Mouse (Mus musculus) frontal cortex, postnatal 25 days (tissue): Measurements from ENCODE around the gene Gm45753.
"Not testable (repeated sequence)": the region's sequence is repeated elsewhere in the genome, so short reads cannot be mapped to it uniquely, and the experiment has no call there.

Experiments
- DNase-seq, 2 experiments: peaks; one replicate each; pipeline ENCODE4 v3.0.0; 2022; ENCODE audit warnings: low spot score in 2 of 2

The Gm45753 gene

DNA sequence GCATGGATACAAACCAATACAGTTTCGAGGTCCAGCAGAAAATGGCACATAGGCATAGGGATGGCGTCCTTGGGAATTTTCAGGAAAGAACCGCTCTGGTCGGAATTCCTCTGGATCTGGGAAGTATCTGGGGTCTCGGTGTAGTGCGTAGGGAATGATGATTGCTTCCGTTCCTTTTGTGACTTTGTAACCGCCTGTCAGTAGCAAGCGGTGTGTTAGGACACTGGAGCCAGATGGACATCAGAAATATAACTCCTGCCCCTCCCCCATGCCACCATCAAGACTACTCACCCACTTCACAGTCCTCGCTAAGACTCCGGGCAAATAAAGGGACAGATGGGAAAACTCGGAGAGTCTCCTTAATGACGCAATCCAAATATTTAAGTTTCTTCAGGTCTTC lies at the start of gene Gm45753:
Gm45753 (minus strand) TSS at position 101 of the 400 bp plus-strand sequence.
- DNase-seq, result no peak

DNA sequence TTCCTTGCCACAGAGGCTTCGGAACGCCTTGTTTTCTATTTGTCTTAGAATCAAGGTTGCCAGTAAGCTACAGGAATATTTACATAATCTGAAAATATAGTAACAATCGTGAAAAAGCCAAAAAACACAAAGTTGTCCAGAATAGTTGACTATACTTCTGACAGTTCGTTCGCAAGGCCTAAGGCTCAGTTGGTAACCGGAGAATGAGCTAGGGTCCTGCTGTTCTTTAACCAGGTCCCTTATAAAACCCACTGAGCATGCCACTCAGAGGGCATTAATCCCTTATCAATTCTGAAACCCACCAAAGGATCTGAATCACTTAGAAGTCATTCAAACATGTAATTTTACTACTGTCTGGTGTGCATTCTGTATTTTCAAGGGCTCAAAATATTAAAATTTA lies 47.5 kb upstream of the Gm45753 start:
- no peak for DNase-seq

DNA sequence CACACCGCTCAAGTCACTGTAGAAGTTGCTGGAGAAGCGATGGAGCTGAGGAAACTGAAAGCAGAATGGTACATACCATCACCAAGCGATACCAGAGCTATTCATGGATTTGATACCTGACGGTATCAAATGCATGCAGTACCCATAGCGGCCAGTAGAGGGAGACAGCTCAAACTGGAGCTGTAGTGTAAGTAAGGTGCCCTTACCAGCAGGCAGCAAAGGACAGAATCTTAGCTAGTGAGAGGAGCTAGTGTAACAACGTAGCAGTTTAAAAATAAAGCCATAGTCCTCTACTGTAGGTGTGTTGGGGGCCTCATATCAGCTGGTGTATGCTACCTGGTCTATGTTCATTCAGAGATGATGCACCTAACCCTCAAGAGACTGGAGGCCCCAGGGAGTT lies 36.8 kb upstream of the Gm45753 start:
- peak; percentile 60 to 63 for DNase-seq

DNA sequence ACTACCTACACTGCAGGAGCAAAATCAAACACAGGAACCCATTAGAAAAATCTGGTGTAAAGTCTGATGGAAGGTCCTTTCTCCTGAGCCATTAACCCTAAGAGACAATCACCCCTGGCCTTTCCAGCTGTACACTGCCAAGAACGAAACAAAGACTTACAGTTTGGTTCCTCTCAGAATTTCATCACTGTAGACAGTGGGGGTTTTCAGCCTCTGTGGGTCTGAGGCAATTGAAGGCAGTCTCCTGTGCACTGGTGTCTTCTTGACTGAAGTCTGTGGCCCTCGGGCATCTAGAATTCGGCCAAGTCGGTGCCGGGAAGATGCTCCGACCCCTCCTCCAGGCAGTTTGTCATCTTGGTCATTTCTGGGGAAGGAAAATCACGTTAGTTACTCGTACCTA lies 36.0 kb upstream of the Gm45753 start:
- DNase-seq, result no peak

DNA sequence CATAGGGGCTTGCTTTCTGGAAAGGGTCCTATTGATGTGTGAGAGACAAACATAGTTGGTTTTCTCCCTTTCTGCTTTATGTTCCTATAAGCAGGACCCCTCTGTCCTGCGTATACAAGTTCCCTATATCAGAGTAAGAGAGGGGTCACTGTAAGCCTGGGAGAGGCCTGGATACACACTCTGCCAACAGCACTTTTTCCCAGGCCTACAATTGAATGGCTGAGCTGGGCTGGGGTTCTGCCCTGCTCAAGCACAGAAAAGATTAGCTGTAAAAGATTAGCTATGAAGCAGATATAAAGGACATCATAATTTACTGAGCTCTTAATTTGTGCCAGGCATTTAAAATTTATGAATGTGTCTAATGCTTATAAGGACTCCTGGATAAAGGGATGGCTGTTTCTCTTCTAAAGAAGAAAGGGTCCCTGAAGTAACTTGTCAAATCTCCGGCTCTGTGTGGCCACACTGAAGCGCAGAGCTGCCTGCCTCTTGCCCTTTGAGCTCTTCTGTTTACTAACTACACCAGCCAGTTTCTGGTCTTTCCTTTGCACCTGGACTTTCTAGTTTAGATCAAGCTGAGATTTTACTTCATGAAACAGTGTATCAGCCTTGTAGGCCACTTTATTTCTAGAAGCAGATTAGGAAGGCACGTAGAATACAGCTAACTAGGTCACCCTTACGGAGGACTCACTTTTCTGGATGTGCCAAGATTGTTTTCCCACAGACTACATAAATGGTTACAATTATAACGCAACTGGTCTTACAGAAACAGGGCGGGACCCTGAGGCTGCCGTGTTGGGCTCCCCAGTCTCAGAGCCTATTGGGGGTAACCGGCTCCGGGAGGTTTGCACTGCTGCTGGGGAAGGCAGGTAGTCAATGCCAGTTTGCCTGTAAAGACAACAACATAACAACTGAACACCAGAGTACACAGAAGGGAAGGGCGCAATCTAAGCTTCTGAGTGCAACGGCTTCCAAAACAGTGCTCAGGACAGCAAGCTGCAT lies 33.7 kb upstream of the Gm45753 start:
- DNase-seq, result no peak

DNA sequence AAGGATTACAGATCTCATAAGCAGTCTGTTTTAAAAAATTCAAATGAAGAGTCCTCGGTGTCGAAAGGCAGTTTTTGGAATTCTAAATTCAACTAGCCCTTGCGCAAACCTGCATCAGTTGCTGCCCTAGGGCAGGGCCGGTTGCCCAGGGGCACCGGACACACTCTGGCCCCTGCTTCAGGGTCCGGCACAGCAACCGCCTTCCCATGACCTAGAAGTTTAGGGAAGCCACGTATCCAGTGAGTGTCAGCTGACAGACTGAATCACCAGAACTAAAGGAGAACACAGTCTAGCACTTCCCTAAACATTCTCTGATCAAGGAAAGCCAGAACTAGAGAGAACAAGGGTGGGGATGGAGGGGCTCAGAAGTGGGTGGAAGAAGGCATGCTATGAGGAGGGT lies 25.2 kb upstream of the Gm45753 start:
- no peak for DNase-seq

DNA sequence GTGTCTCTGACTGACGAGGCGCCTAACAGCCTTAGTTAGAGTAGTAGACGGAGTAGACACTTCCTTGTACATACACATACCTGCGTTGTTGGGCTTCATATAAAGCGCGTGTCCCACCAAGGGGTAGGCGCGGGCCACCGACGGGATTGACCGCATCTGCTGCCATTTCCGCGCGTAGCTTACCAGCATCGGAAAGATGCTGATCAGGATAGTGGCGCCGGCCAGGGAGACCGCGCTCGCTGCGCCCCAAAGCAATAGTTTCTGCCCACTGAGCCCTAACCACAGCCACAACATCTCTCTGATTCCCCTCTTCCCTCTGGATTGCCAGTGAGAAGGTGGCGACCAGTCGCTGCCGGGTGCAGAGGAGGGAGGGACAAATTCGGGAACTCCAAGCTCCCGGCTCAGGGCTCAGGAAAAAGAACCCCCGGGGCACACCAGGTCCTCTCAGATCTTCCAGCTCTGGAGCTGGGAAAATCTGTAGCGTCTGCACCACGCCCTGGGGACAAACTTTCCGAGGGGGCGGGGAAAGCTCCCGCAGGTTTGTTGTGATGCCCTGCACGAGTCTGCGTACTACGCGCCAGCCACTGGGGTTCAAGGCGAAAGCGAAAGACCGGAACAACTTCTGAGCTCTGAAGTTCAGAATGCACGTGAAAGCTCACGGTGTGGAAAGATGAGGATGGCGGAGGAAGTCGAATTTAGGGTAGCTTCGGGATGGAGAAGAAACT lies 24.6 kb upstream of the Gm45753 start, which contains the start of gene Cyp4v3:
Cyp4v3 (minus strand) TSS at position 532 of the 725 bp plus-strand sequence.
- peak in 1 of 2 experiments; percentile 12 for DNase-seq

DNA sequence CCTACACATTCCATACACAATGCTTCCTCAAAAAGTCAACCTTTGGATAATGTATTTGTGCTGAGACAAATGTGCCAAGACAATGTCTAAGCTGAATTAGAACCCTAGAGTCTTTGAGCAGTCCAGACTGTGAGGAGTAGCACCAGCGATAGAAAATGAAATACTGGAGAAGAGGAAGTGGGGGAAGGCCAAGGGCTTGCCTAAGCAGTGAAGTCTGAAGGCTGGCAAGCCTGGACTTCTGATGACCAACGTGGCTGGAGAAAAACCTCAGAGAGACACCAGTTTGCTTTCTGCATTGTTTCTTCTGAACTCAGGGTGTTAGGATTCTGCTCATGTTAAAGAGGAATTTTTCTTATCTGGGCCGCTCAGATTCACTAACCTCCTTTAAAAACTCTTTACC lies 22.6 kb upstream of the Gm45753 start:
- no peak for DNase-seq

DNA sequence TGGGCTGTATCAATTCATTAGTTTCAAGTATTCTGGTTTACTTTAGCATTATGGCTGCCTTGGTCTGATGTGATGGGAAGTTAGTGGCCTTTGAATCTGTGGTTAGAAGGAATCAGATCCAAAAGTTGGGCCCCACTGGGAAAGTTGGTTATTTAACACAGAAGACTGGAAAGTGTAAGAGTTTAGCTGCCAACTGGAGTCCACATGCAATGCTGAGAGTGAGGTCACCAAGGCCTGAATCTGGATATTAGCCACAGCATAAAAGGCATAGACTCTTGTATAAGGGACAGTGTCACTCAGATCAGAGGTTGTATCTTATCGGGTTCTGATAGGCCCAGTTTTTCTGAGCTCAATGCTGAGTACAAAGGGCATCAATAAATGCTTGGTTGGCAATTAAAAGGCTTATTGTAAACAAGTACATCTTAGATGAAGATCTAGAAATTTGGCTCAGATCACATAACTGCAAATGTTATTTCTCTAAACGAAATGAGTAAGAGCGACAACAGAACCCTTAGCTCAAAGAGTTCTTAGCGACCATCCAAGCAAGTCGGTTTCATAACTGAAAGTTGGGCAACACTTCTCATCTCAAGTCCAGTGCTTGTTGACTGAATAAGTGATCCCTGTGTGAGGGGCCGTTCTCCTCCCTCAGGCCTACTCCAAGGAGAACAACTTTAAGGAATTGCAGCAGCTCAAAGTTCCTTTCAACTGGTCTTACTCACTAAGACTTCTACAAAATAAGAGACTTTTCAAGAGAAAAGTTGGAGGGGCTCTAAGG lies 21.1 kb upstream of the Gm45753 start:
- DNase-seq, result no peak

DNA sequence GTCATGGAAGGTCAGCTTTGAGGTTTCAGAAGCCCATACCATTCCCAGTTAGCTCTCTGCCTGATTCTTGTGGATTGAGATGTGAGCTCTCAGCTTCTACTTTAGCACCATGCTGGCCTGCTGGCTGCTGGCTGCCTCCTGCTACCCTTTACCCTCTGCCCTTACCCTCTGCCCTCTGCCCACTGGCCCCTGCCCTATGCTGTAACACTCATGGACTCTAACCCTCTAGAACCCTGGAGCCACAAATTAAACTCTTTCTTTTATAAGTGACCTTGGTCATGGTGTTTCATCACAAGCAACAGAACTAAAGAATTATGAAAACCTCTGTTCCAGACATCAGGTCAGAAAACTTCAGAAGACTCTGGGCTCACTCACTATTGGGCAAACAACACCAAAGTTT lies 18.8 kb upstream of the Gm45753 start:
- not testable (repeated sequence) for DNase-seq

DNA sequence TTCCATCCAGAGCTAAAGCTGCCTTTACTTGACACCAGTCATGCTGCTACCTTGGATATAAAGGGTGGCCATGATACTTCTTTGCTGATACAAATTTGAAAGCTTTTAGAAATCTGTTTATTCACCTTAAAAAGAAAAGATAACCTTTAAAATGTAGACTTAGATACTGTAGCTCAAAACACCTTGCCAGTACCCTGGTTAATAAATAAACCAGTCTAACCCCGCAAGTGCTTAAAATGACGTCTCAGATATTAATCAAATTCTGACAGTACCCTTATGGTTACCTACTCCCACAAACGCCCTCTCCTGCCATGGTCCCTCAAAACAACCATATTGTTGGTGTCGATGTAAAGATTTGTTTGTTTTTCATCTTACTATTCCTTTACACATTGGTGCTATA lies 15.9 kb upstream of the Gm45753 start:
- DNase-seq, result no peak

DNA sequence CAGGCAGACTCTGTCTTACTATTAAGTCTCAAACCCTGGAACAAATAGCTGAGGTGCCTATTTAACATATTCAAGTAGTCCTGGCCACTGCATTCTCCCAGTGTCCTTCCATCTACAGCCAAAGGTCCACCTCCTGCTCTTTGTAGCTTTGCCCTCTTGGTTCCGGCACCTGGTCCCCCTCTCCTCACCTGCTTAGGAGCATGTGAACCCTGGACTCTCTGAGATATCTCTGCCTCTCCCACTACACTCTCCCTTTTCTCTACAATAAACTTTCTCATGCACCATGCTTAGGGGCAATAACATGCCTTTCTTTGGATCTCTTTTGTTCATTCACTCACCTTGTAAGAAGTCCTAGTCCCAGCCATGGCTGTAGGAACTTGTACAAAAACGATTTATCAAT lies 13.1 kb upstream of the Gm45753 start:
- DNase-seq, result no peak

DNA sequence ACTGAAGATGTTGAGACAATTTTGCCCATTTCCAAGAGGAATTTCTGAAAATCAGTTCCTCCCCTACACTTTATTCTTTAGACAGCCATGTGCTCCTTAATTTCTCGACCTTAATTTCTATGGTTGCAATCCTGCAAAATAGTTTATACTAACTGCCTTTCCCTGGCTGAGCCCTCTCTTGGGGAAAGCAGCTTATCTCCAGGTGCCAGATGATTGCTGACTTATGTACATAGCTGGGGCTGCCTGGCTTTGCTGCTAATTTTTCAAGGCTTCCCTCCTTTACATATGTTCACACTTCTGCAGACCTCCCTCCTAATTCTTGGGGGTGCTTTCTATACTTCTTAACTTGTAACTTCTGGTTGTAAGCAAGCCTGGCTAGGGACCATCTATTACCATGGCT lies 12.7 kb upstream of the Gm45753 start:
- DNase-seq, result no peak

DNA sequence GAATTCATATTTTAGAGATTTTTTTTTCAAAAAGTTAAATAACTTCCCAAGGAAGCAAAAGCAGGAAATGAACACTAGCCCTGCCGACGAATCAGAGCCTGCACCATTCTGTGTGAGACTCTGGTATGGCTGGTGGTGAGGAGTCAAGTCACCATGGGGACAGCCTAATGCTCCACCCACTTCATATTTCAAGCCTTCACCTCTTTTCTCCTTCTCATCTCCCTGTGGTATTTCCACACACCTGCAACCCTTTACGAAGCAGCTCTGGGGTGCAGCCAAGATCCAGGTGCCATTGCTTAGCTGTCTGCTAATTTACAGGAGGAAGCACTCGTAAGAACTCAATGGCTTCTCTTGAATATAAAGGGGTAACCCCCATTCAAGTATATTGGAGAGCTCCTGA lies 2.7 kb upstream of the Gm45753 start:
- no peak for DNase-seq

DNA sequence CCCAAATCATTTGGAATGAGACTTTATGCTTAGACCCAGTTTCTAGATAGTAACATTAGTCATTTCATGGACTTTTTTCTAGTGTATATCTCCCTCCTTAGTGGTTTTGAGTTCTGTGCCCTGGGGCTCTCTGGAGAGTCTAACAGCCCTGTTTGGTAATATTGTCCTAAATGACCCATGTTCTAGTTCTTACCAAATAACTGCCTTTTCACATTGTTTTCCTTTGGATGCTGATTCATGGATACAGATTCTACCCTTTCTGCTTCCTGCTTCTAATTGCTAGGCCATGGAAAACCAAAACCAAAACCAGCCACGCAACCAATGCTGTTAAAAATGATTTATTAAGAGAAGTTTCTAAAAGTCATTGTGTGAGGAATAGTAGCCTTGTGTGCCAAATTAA lies 2.8 kb downstream of the Gm45753 start:
- no peak for DNase-seq

DNA sequence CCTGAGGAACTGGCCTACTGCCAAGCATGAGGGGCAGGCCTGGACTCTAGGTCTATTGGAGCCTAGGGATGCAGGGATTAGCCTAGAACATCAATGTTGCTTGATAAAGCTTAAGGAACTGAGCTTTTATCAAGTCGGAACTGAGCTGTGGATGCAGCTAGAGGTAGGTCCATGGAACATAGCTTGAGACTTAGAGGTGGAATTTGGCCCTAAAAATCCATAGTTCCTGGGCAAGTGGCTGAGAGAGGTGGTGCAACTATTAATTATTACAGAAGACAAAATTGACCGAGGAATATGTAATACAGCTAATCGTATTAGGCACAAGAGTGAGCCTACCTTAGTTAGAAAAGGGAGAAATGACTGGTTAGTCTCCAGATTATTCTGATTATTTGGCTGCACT lies 3.9 kb downstream of the Gm45753 start:
- DNase-seq, result no peak

DNA sequence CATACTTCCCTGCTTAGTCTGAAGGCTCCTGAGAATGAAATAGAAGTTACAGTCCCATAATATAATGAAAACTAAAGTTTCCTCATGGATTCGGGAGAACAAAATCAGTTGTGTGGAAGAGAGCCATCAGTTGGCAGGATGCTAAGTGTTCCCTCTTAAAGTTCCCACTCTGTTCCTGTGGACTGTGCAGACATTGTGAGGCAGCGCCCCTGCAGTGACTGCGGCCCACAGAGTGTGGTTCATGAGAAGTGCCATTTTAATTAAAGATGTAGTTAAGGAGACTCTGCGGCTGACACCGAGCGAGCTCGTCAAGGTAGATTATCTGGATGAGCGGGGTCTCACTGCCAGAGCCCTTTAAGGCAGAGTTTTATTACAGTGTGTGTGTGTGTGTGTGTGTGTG lies 5.9 kb downstream of the Gm45753 start:
- no peak for DNase-seq

DNA sequence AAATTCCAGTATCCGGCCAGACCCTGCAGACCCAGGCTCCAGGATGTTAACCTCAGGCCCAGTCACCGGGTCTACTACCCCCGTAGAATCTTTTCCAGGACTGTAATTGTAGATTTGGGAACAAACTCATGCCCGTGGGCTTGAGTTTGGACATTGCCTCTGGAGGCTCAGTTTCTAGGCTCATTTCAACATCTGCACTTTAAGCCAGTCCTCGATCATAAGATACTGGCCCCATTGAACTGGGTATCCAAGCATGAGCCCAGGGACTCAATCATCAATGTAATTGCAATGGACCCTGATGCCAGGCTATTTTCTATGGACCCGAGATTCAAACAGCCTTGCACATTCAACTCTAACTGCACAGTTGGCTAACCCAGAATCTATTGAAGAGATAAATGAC lies 13.0 kb downstream of the Gm45753 start:
- no peak for DNase-seq

DNA sequence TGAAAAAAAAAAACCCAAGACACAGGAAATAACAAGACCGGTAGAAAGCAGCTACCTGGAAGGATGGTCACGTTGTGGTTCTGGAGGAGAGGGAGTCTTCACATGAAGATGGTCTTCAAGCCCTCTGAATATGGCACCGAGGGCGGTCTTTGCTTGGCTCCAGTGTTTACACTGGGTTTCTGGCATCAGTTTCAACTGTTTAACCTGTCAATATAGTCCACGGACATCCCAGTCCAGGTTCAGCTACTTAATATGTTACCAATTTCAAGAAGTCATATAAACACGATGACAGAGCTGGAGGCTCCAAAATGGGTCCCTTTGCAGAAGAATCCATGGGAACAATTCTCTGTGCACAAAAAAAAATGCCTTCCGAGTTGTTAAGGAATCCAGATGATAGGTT lies 13.6 kb downstream of the Gm45753 start, which contains the start of gene Klkb1:
Klkb1 (minus strand) TSS at position 173 of the 400 bp plus-strand sequence.
- DNase-seq, result no peak

DNA sequence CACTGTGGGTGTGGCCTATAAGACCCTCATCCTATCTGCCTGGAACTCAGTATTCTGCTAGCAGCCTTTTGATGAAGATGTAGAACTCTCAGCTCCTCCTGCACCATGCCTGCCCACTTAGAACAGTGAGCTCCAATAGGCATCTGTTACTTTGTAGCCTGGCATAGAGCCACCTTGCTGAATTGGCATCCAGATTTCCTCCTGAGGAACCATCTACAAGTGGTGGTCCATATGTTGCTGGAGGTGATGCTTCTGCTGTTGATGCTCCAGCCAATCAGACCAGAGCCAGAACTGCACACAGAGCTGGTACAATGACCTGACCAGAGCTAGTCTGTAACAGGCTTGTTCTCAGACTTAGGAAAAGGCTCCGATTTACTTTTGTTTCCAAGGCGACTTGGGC lies 16.5 kb downstream of the Gm45753 start:
- no peak for DNase-seq

DNA sequence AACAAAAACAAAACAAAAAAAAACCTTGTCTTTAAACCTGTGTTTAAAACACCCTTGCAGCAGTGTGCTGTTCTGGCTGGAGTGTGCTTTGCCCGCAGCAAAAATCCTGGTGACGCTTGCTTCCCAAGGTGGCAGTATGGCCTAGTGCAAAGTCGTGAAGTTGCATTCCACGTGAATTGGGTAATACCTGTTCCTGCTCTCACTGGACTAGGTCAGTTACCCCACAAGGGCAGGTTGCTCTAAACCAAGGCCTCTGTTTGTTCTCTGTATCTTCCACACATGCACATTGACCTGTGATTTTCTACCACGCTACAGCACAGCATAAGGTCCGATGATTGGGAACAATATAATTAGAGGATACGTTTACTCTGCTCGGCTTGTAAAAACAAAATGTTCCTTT lies 26.6 kb downstream of the Gm45753 start:
- DNase-seq, result no peak

DNA sequence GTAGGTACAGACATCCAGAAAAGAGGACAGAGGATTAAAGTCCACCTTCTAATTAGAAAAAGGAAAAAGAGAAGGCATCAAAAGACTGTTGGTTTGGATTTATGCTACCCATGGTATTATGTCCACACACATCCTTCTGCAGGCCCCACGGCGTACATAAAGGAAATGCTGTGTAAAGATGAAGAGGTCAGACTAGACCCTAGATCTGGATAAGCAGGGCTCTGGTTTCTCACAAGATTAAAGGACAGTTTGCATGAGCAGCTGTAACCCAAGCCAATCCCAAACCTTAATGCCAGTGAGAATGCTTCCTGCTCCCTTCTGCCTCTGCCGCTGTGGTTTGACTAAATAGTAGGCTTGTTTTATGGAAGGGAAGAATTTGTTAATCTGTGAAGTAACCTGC lies 30.8 kb downstream of the Gm45753 start:
- no peak for DNase-seq
